Mouse (Mus musculus): ENCODE results near the gene Cpvl. TPM values are rescaled to one million over a fixed set of nuclear protein-coding genes. Genes with fewer than 3 reads are reported as not detected.
A peak's percentile ranks its signal among the peaks of the same experiment; 100 is the strongest.

The Cpvl gene
- polyA plus RNA-seq, 1 experiment from 2014 or later: not detected

- Histone ChIP-seq H3K9ac (replicated peaks) (no peak overlapping the region), H3K4me1 (peaks cover 14% of the 10 kb centered on the region), H3K27ac (replicated peaks) (no peak overlapping the region), H3K4me2 (replicated peaks) (no peak overlapping the region), H3K36me3 (no peaks in the 10 kb centered on the region), H3K9me3 (no peaks in the 10 kb centered on the region), H3K4me3 (no peak overlapping the region), H3K27me3 (peaks cover 24% of the 10 kb centered on the region)
- 88% methylated on average over 6 of the region's 6 CpGs for WGBS
- ATAC-seq (ENCODE audit: low FRiP score, low read depth): no peak
Observed at GRCm38 (mm10) chr6:53953348-53953747, 25.1 kb downstream of the Cpvl start.

- no peak overlapping the region for H3K9ac ChIP-seq (replicated peaks)
- no peaks in the 10 kb centered on the region for H3K36me3 ChIP-seq
- no peak overlapping the region for H3K27ac ChIP-seq (replicated peaks)
- H3K4me3 ChIP-seq: no peak overlapping the region
- H3K27me3 ChIP-seq: peaks cover 16% of the 10 kb centered on the region
- H3K4me1 ChIP-seq: peaks cover 14% of the 10 kb centered on the region
- WGBS: 62% methylated on average over 4 of the region's 4 CpGs
- no peak overlapping the region for H3K4me2 ChIP-seq (replicated peaks)
- no peak for ATAC-seq (ENCODE audit: low FRiP score, low read depth)
- H3K9me3 ChIP-seq: no peaks in the 10 kb centered on the region
Observed at GRCm38 (mm10) chr6:53951421-53951820, 27.1 kb downstream of the Cpvl start.

- no peak overlapping the region for H3K4me3 ChIP-seq
- no peak overlapping the region for H3K27ac ChIP-seq (replicated peaks)
- WGBS: 74% methylated on average over 9 of the region's 9 CpGs
- H3K4me2 ChIP-seq (replicated peaks): no peak overlapping the region
- H3K9ac ChIP-seq (replicated peaks): no peak overlapping the region
- H3K36me3 ChIP-seq: no peaks in the 10 kb centered on the region
- peaks cover 14% of the 10 kb centered on the region for H3K4me1 ChIP-seq
- H3K9me3 ChIP-seq: no peaks in the 10 kb centered on the region
- ATAC-seq (ENCODE audit: low FRiP score, low read depth): no peak
- peaks cover 19% of the 10 kb centered on the region for H3K27me3 ChIP-seq
Observed at GRCm38 (mm10) chr6:53950876-53951275, 27.6 kb downstream of the Cpvl start.

GRCm38 (mm10) chr6:53948388-53949035, 30.0 kb downstream of the Cpvl start:
- H3K9me3 ChIP-seq: no peaks in the 10 kb centered on the region
- no peak overlapping the region for H3K27ac ChIP-seq (replicated peaks)
- no peak overlapping the region for H3K9ac ChIP-seq (replicated peaks)
- H3K4me3 ChIP-seq: no peak overlapping the region
- H3K27me3 ChIP-seq: peaks cover 15% of the 10 kb centered on the region
- no peak for ATAC-seq (ENCODE audit: low FRiP score, low read depth)
- 56% methylated on average over 4 of the region's 4 CpGs for WGBS
- H3K36me3 ChIP-seq: no peaks in the 10 kb centered on the region
- peaks cover 14% of the 10 kb centered on the region for H3K4me1 ChIP-seq
- H3K4me2 ChIP-seq (replicated peaks): no peak overlapping the region

GRCm38 (mm10) chr6:53944887-53945286, 33.6 kb downstream of the Cpvl start:
- no peak overlapping the region for H3K9ac ChIP-seq (replicated peaks)
- H3K27me3 ChIP-seq: peaks cover 9% of the 10 kb centered on the region
- 78% methylated on average over 5 of the region's 5 CpGs for WGBS
- H3K36me3 ChIP-seq: no peaks in the 10 kb centered on the region
- ATAC-seq (ENCODE audit: low FRiP score, low read depth): no peak
- no peak overlapping the region for H3K4me2 ChIP-seq (replicated peaks)
- no peak overlapping the region for H3K27ac ChIP-seq (replicated peaks)
- no peak overlapping the region for H3K4me3 ChIP-seq
- 0 out of 2 replicates have a peak, but pooled peaks cover under 1% of the 10 kb centered on the region for H3K4me1 ChIP-seq
- H3K9me3 ChIP-seq: no peaks in the 10 kb centered on the region

- Histone ChIP-seq H3K4me3 (no peak overlapping the region), H3K36me3 (no peaks in the 10 kb centered on the region), H3K4me1 (0 out of 2 replicates have a peak, but pooled peaks cover 4% of the 10 kb centered on the region), H3K27ac (replicated peaks) (no peak overlapping the region), H3K9ac (replicated peaks) (no peak overlapping the region), H3K4me2 (replicated peaks) (no peak overlapping the region), H3K9me3 (no peaks in the 10 kb centered on the region), H3K27me3 (peaks cover 9% of the 10 kb centered on the region)
- 68% methylated on average over 3 of the region's 3 CpGs for WGBS
- no peak for ATAC-seq (ENCODE audit: low FRiP score, low read depth)
Observed at GRCm38 (mm10) chr6:53944417-53944816, 34.1 kb downstream of the Cpvl start.

- Histone ChIP-seq H3K27me3 (peaks cover 15% of the 10 kb centered on the region), H3K9ac (replicated peaks) (no peak overlapping the region), H3K4me2 (replicated peaks) (no peak overlapping the region), H3K27ac (replicated peaks) (no peak overlapping the region), H3K9me3 (no peaks in the 10 kb centered on the region), H3K36me3 (no peaks in the 10 kb centered on the region), H3K4me3 (no peak overlapping the region), H3K4me1 (peaks cover 11% of the 10 kb centered on the region; the same call in 1 of the 2 replicates)
- WGBS: 79% methylated on average over 7 of the region's 7 CpGs
- no peak for ATAC-seq (ENCODE audit: low FRiP score, low read depth)
Observed at GRCm38 (mm10) chr6:53942190-53942831, 36.2 kb downstream of the Cpvl start.

GRCm38 (mm10) chr6:53939752-53940151, 38.7 kb downstream of the Cpvl start:
- Histone ChIP-seq H3K4me1 (peaks cover 11% of the 10 kb centered on the region; the same call in 1 of the 2 replicates), H3K9me3 (no peaks in the 10 kb centered on the region), H3K27ac (replicated peaks) (no peak overlapping the region), H3K9ac (replicated peaks) (no peak overlapping the region), H3K36me3 (no peaks in the 10 kb centered on the region), H3K4me2 (replicated peaks) (no peak overlapping the region), H3K27me3 (peaks cover 21% of the 10 kb centered on the region), H3K4me3 (no peak overlapping the region)
- WGBS: 57% methylated on average over 8 of the region's 8 CpGs
- no peak for ATAC-seq (ENCODE audit: low FRiP score, low read depth)

GRCm38 (mm10) chr6:53938942-53939341, 39.5 kb downstream of the Cpvl start:
- ATAC-seq (ENCODE audit: low FRiP score, low read depth): 0 out of 2 replicates have a peak, but pooled peaks have one; percentile 23
- Histone ChIP-seq H3K27ac (replicated peaks) (no peak overlapping the region), H3K9ac (replicated peaks) (no peak overlapping the region), H3K9me3 (no peaks in the 10 kb centered on the region), H3K4me2 (replicated peaks) (no peak overlapping the region), H3K4me3 (no peak overlapping the region), H3K4me1 (peaks cover 11% of the 10 kb centered on the region; the same call in 1 of the 2 replicates), H3K36me3 (no peaks in the 10 kb centered on the region), H3K27me3 (peaks cover 21% of the 10 kb centered on the region)
- 19% methylated on average over 3 of the region's 3 CpGs for WGBS

- Histone ChIP-seq H3K27ac (replicated peaks) (no peak overlapping the region), H3K4me2 (replicated peaks) (no peak overlapping the region), H3K4me3 (no peak overlapping the region), H3K36me3 (no peaks in the 10 kb centered on the region), H3K27me3 (peaks cover 21% of the 10 kb centered on the region), H3K9me3 (no peaks in the 10 kb centered on the region), H3K4me1 (peaks cover 11% of the 10 kb centered on the region; the same call in 1 of the 2 replicates), H3K9ac (replicated peaks) (no peak overlapping the region)
- no peak for ATAC-seq (ENCODE audit: low FRiP score, low read depth)
- WGBS: 80% methylated on average over 15 of the region's 15 CpGs
Observed at GRCm38 (mm10) chr6:53937143-53938134, 41.0 kb downstream of the Cpvl start.

GRCm38 (mm10) chr6:53931605-53932004, 46.9 kb downstream of the Cpvl start:
- H3K4me1 ChIP-seq: no peaks in the 10 kb centered on the region
- H3K4me2 ChIP-seq (replicated peaks): no peak overlapping the region
- H3K27me3 ChIP-seq: peaks cover 5% of the 10 kb centered on the region
- no peak overlapping the region for H3K4me3 ChIP-seq
- H3K9me3 ChIP-seq: no peaks in the 10 kb centered on the region
- 70% methylated on average over 8 of the region's 8 CpGs for WGBS
- H3K36me3 ChIP-seq: no peaks in the 10 kb centered on the region
- H3K9ac ChIP-seq (replicated peaks): no peak overlapping the region
- H3K27ac ChIP-seq (replicated peaks): no peak overlapping the region
- no peak for ATAC-seq (ENCODE audit: low FRiP score, low read depth)

GRCm38 (mm10) chr6:53929858-53930257, 48.6 kb downstream of the Cpvl start:
- Histone ChIP-seq H3K27ac (replicated peaks) (no peak overlapping the region), H3K36me3 (no peaks in the 10 kb centered on the region), H3K9me3 (no peaks in the 10 kb centered on the region), H3K4me1 (no peaks in the 10 kb centered on the region), H3K4me2 (replicated peaks) (no peak overlapping the region), H3K27me3 (no peaks in the 10 kb centered on the region), H3K4me3 (no peak overlapping the region), H3K9ac (replicated peaks) (no peak overlapping the region)
- WGBS: 72% methylated on average over 4 of the region's 4 CpGs
- no peak for ATAC-seq (ENCODE audit: low FRiP score, low read depth)

All from midbrain, embryonic 12.5 days (tissue).